Mouse (Mus musculus): Measurements from ENCODE around the gene Pbld1. TPM values are rescaled to one million over a fixed set of nuclear protein-coding genes. Genes with fewer than 3 reads are reported as not detected.
"Not testable (repeated sequence)": the region's sequence is repeated elsewhere in the genome, so short reads cannot be mapped to it uniquely, and the experiment has no call there.

Gene Pbld1
- polyA plus RNA-seq, 1 experiment from 2014 or later = 0.95 TPM

GRCm38 (mm10) chr10:63049106-63049505 lies 10.9 kb upstream of the Pbld1 start:
- no peak overlapping the region for H3K4me3 ChIP-seq (ENCODE audit: low read depth, low read length)
- ATAC-seq (no peak), DNase-seq (ENCODE audit: low spot score) (no peak)
- WGBS = 65% methylated on average over 1 of the region's 2 CpGs
- H3K9ac ChIP-seq (replicated peaks; ENCODE audit: low read depth) = no peak overlapping the region
- no peak overlapping the region for H3K4me2 ChIP-seq (replicated peaks; ENCODE audit: low read depth, low read length)
- H3K27ac ChIP-seq (ENCODE audit: low read length) = no peak overlapping the region
- H3K4me1 ChIP-seq (ENCODE audit: insufficient read depth, low read depth, low read length) = no peaks in the 10 kb centered on the region
- H3K36me3 ChIP-seq (ENCODE audit: insufficient read depth, low read length) = no peaks in the 10 kb centered on the region
- no peaks in the 10 kb centered on the region for H3K9me3 ChIP-seq (ENCODE audit: low read length)
- no peak for TF ChIP-seq CTCF (IDR thresholded peaks at IDR 0.05)
- TF ChIP-seq EP300 (IDR thresholded peaks at IDR 0.05) = no peak
- H3K27me3 ChIP-seq (replicated peaks; ENCODE audit: insufficient read depth, low read length) = no peaks in the 10 kb centered on the region

DNA sequence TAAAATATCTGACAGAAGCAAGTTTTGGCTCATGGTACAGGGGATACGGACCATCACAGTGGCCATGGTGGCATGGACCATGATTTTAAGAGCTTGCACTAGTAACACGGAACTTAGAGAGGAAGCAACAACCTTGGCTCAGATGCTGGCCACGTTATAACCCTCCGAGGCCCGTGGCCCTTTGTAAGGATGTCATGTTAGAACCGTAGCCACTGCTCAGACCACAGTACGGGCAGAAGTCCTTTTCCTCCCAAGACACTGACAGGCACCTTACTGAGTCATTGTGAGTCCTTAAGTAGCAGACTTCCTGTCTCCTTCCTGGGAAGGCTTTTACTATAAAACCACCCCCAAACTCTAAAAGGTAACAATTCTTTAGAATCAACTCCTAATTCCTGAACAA lies 8.7 kb upstream of the Pbld1 start:
- DNase-seq (ENCODE audit: low spot score) (no peak), ATAC-seq (no peak)
- no peak overlapping the region for H3K9ac ChIP-seq (replicated peaks; ENCODE audit: low read depth)
- H3K4me2 ChIP-seq (replicated peaks; ENCODE audit: low read depth, low read length) = no peak overlapping the region
- H3K27ac ChIP-seq (ENCODE audit: low read length) = no peak overlapping the region
- H3K9me3 ChIP-seq (ENCODE audit: low read length) = no peaks in the 10 kb centered on the region
- no peak overlapping the region for H3K4me3 ChIP-seq (ENCODE audit: low read depth, low read length)
- H3K27me3 ChIP-seq (replicated peaks; ENCODE audit: insufficient read depth, low read length) = no peaks in the 10 kb centered on the region
- no peaks in the 10 kb centered on the region for H3K36me3 ChIP-seq (ENCODE audit: insufficient read depth, low read length)
- no peaks in the 10 kb centered on the region for H3K4me1 ChIP-seq (ENCODE audit: insufficient read depth, low read depth, low read length)
- WGBS = 66% methylated on average over 7 of the region's 7 CpGs
- no peak for TF ChIP-seq CTCF (IDR thresholded peaks at IDR 0.05)
- no peak for TF ChIP-seq EP300 (IDR thresholded peaks at IDR 0.05)

GRCm38 (mm10) chr10:63052011-63052410 lies 8.0 kb upstream of the Pbld1 start:
- DNase-seq (ENCODE audit: low spot score) (no peak), ATAC-seq (no peak)
- no peaks in the 10 kb centered on the region for H3K9me3 ChIP-seq (ENCODE audit: low read length)
- H3K9ac ChIP-seq (replicated peaks; ENCODE audit: low read depth) = no peak overlapping the region
- H3K4me1 ChIP-seq (ENCODE audit: insufficient read depth, low read depth, low read length) = no peaks in the 10 kb centered on the region
- no peak overlapping the region for H3K4me2 ChIP-seq (replicated peaks; ENCODE audit: low read depth, low read length)
- no peak overlapping the region for H3K4me3 ChIP-seq (ENCODE audit: low read depth, low read length)
- TF ChIP-seq EP300 (IDR thresholded peaks at IDR 0.05) (no peak), CTCF (IDR thresholded peaks at IDR 0.05) (no peak)
- WGBS = 83% methylated on average over 6 of the region's 6 CpGs
- H3K27ac ChIP-seq (ENCODE audit: low read length) = no peak overlapping the region
- H3K36me3 ChIP-seq (ENCODE audit: insufficient read depth, low read length) = no peaks in the 10 kb centered on the region
- no peaks in the 10 kb centered on the region for H3K27me3 ChIP-seq (replicated peaks; ENCODE audit: insufficient read depth, low read length)

- no peaks in the 10 kb centered on the region for H3K27me3 ChIP-seq (replicated peaks; ENCODE audit: insufficient read depth, low read length)
- DNase-seq (ENCODE audit: low spot score) (no peak), ATAC-seq (no peak)
- TF ChIP-seq EP300 (IDR thresholded peaks at IDR 0.05) (no peak), CTCF (IDR thresholded peaks at IDR 0.05) (no peak)
- WGBS = 53% methylated on average over 6 of the region's 6 CpGs
- no peak overlapping the region for H3K4me3 ChIP-seq (ENCODE audit: low read depth, low read length)
- no peaks in the 10 kb centered on the region for H3K36me3 ChIP-seq (ENCODE audit: insufficient read depth, low read length)
- no peak overlapping the region for H3K27ac ChIP-seq (ENCODE audit: low read length)
- H3K9me3 ChIP-seq (ENCODE audit: low read length) = no peaks in the 10 kb centered on the region
- H3K4me2 ChIP-seq (replicated peaks; ENCODE audit: low read depth, low read length) = no peak overlapping the region
- H3K4me1 ChIP-seq (ENCODE audit: insufficient read depth, low read depth, low read length) = no peaks in the 10 kb centered on the region
- no peak overlapping the region for H3K9ac ChIP-seq (replicated peaks; ENCODE audit: low read depth)
These were observed 7.0 kb upstream of the Pbld1 start for GRCm38 (mm10) chr10:63053007-63053406.

- not testable (repeated sequence) for ATAC-seq; H3K9ac ChIP-seq (replicated peaks; ENCODE audit: low read depth); H3K36me3 ChIP-seq (ENCODE audit: insufficient read depth, low read length); H3K4me2 ChIP-seq (replicated peaks; ENCODE audit: low read depth, low read length); H3K27ac ChIP-seq (ENCODE audit: low read length); H3K4me1 ChIP-seq (ENCODE audit: insufficient read depth, low read depth, low read length); H3K4me3 ChIP-seq (ENCODE audit: low read depth, low read length); H3K27me3 ChIP-seq (replicated peaks; ENCODE audit: insufficient read depth, low read length); DNase-seq (ENCODE audit: low spot score); H3K9me3 ChIP-seq (ENCODE audit: low read length)
- WGBS = 84% methylated on average over 6 of the region's 6 CpGs
These were observed 5.9 kb upstream of the Pbld1 start for GRCm38 (mm10) chr10:63054071-63054470.

GRCm38 (mm10) chr10:63054586-63054985 lies 5.4 kb upstream of the Pbld1 start:
- no peaks in the 10 kb centered on the region for H3K4me1 ChIP-seq (ENCODE audit: insufficient read depth, low read depth, low read length)
- H3K36me3 ChIP-seq (ENCODE audit: insufficient read depth, low read length) = no peaks in the 10 kb centered on the region
- no peaks in the 10 kb centered on the region for H3K9me3 ChIP-seq (ENCODE audit: low read length)
- H3K27me3 ChIP-seq (replicated peaks; ENCODE audit: insufficient read depth, low read length) = no peaks in the 10 kb centered on the region
- H3K27ac ChIP-seq (ENCODE audit: low read length) = no peak overlapping the region
- WGBS = 71% methylated on average over 2 of the region's 2 CpGs
- H3K9ac ChIP-seq (replicated peaks; ENCODE audit: low read depth) = no peak overlapping the region
- peak; percentile 30 for TF ChIP-seq CTCF (IDR thresholded peaks at IDR 0.05)
- no peak for TF ChIP-seq EP300 (IDR thresholded peaks at IDR 0.05)
- ATAC-seq (no peak), DNase-seq (ENCODE audit: low spot score) (no peak)
- no peak overlapping the region for H3K4me2 ChIP-seq (replicated peaks; ENCODE audit: low read depth, low read length)
- no peak overlapping the region for H3K4me3 ChIP-seq (ENCODE audit: low read depth, low read length)

Data from lung, postnatal 0 days (tissue).